Mouse (Mus musculus) midbrain, embryonic 11.5 days (tissue): ENCODE data around the gene Isg20l2. TPM values are rescaled to one million over a fixed set of nuclear protein-coding genes. Genes with fewer than 3 reads are reported as not detected.

Source experiments
- ATAC-seq: fragments of 200-750 bp; cut with Nextera tagmentation; 2 replicates; pipeline ENCODE4 v1.8.0; 2017; ENCODE audit warnings: moderate TSS enrichment, moderate library complexity; ENCODE audit not compliant: low FRiP score
- DNase-seq: peaks from one replicate; pipeline ENCODE4 v3.0.0; 2015; ENCODE audit warnings: low spot score; ENCODE audit errors: missing footprints
- H3K27ac ChIP-seq: fragments of 300-500 bp; sonication (generic); 2 replicates; pipeline ENCODE4 v1.5.1; 2014; ENCODE audit warnings: low read depth, low read length
- H3K27me3 ChIP-seq: fragments of 300-500 bp; sonication (generic); 2 replicates; pipeline ENCODE4 v1.6.1; 2014; ENCODE audit warnings: mild to moderate bottlenecking, low read length, moderate library complexity, mixed read lengths; ENCODE audit not compliant: control insufficient read depth, insufficient read depth
- H3K36me3 ChIP-seq: fragments of 300-500 bp; sonication (generic); 2 replicates; pipeline ENCODE4 v1.6.1; 2014; ENCODE audit warnings: mild to moderate bottlenecking, low read length, moderate library complexity, mixed read lengths; ENCODE audit not compliant: control insufficient read depth, insufficient read depth
- H3K4me1 ChIP-seq: fragments of 300-500 bp; sonication (generic); 2 replicates; pipeline ENCODE4 v1.6.1; 2014; ENCODE audit warnings: low read length; ENCODE audit not compliant: control insufficient read depth, insufficient read depth
- H3K4me2 ChIP-seq: fragments of 300-500 bp; sonication (generic); 2 replicates; pipeline ENCODE4 v1.6.1; 2014; ENCODE audit warnings: mild to moderate bottlenecking, moderate library complexity
- H3K4me3 ChIP-seq: fragments of 300-500 bp; sonication (generic); 2 replicates; pipeline ENCODE4 v1.5.1; 2014; ENCODE audit warnings: low read depth, low read length
- H3K9ac ChIP-seq: fragments of 300-500 bp; sonication (generic); 2 replicates; pipeline ENCODE4 v1.6.1; 2014; ENCODE audit warnings: low read length
- H3K9me3 ChIP-seq: fragments of 300-500 bp; sonication (generic); 2 replicates; pipeline ENCODE4 v1.6.1; 2016; ENCODE audit warnings: low read length; ENCODE audit not compliant: control insufficient read depth
- WGBS: fragments of 180-500 bp; shearing (Covaris S2); extraction: QIAGEN DNeasy Blood & Tissue Kit; methylation state at CpG from one replicate; pipeline ENCODE4 v1.1.7; 2014; 5-methylcytosine and 5-hydroxymethylcytosine counted together
- polyA plus RNA-seq: library from polyadenylated mRNA; unstranded; fragments of >200 nt; fragmentation: Nextera tagmentation; extraction: Ambion mirVana; gene quantifications from 2 replicates; pipeline ENCODE4 v1.2.1, GENCODE M21; 2014

The Isg20l2 gene
- polyA plus RNA-seq, 1 experiment from 2014 or later: 53.9 TPM

DNA sequence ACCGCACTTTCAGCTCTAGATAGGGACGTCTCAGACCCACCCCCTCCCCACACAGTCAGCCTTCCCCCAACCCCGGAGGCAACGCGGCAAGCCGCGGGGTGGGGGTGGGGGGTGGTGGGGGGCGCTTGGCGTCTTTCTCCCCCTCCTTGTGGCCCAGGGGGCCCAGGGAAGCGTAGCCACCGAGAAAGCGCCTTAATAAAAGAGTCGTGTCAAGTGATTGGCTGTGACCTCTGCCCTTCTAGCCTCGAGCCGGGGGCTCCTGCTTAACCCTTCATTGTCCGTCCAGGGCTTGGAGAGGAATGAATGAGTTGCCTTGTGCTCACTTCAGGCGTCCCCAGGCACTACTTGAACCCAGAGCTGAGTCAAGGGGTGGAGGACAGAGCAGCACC is 17.7 kb downstream of the Isg20l2 start:
- Histone ChIP-seq H3K9me3 (no peaks in the 10 kb centered on the region), H3K4me2 (peak overlapping the region; percentile 83), H3K27me3 (no peaks in the 10 kb centered on the region), H3K4me3 (peak overlapping the region; percentile 56), H3K27ac (peak overlapping the region; percentile 90), H3K4me1 (peaks cover 81% of the 10 kb centered on the region), H3K36me3 (no peaks in the 10 kb centered on the region), H3K9ac (peak overlapping the region; percentile 80)
- DNase-seq (peak; percentile 96), ATAC-seq (peak; percentile 50)
- WGBS: 1% methylated on average over 13 of the region's 17 CpGs

DNA sequence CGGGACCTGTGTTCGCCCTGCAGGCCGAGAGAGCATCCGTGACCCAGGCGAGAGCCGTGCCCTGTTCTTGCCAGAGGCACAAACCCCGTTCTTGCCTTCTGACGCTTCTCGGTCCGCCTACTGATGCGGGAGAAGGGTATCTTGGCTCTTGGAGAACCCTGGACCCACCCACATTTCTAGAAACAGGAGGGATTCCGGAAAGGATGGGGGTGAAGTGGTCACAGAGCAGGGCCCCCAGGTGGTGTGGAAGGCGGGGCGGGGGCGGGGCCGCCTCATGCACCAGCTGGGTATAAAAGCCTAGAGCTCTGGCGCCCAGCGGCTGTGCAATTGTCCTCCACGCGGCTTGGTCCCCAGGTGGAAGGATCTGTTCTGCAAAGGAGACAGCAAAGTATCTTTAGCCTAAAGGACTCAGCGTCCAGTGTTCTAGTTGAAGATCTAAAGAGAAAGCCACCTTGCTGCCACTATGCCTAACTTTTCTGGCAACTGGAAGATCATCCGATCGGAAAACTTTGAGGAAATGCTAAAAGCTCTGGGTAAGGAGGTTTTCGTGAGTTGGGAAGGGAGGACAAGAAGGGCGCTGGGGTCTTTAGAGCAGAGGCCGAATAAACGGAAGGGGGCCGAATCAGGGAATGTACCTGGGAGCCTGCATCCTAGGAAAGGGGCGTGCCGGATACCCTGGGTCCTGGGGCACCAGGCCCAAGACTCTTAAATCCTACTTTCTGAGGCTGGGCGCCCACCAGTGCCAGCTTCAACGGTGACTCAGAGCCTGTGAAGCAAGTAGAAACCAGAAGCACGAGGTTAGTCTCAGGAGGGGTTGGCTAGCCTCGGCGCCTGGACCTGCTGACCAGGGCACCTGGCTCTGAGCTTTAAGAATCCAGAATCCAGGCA is 18.5 kb downstream of the Isg20l2 start, which contains the start of gene Crabp2:
TSS of gene Crabp2 (plus strand) at position 289 of the 888 bp plus-strand sequence.
- Histone ChIP-seq H3K4me2 (peak within 1 kb of the TSS; percentile 83), H3K9me3 (no peaks in the 10 kb centered on the region), H3K4me3 (peak within 1 kb of the TSS; percentile 56), H3K27ac (peak within 1 kb of the TSS; percentile 90), H3K36me3 (no peaks in the 10 kb centered on the region), H3K27me3 (no peaks in the 10 kb centered on the region), H3K9ac (peak within 1 kb of the TSS; percentile 80), H3K4me1 (peaks cover 84% of the 10 kb centered on the region)
- ATAC-seq: peak; percentile 23
- under 1% methylated on average over 35 of the region's 35 CpGs for WGBS
- peak; percentile 96 for DNase-seq

DNA sequence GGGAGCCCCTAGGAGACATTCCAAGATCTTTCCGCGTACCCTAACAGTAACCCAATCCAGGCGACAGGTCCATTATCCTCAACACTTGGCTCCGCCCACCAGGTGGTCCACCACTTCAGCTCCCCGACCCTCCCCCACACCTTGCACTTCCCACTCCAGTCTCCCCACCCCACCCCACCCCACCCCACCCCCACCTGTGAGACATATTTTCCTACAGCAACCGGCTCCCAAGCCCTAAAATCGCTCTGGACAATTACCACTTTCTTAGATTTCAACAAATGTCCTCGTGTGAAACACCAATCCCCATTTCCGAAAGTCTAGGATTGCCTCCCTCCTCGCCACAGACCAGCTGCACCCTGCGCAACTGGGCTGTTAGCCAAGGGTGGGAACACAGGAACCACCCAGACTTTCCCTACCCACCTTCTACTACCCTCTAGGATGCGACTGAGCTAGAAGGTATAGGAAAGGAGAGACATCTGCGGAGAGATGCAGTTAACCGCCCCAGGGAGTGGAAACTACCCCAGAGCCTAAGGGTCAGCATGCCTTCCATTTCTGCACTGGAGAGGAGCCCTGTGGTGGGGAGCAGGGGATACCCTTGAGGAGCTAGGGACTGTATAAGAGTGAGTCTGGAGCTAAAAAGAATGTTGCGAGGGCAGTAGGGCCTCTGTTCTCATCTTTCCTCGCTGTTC is 19.3 kb downstream of the Isg20l2 start:
- no peaks in the 10 kb centered on the region for H3K27me3 ChIP-seq

DNA sequence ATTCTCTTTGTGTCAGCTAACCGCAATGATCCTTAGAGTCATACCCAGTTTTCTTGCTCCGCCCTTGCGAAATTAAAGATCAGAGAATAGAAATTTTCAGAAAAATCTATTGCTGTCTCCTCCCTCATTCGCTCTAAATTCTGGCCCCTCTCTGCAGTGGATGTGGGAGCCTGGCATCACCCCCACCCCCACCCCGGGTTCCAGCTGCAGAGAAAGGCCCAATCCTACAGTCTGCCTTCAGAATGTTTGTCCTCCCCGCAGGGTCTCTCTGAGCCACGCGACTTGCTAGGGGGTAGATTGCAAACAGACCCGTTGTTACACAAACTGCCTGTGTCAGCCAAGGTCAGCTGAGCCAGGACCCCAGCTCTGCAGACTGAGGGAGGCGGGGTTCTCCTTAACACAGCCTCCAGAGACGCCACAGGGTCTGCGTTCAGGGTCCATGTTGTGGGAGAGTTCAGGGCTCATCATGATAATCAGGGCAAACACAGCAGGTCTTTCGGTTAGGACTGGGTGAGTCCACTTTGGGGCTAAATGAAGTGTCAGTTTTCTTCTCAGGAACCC is 19.9 kb downstream of the Isg20l2 start:
- DNase-seq (peak; percentile 93), ATAC-seq (0 out of 2 replicates have a peak, but pooled peaks have one; percentile 15)
- Histone ChIP-seq H3K4me3 (peak overlapping the region; percentile 56), H3K36me3 (no peaks in the 10 kb centered on the region), H3K9me3 (no peaks in the 10 kb centered on the region), H3K9ac (peak overlapping the region; percentile 80), H3K27me3 (no peaks in the 10 kb centered on the region), H3K4me2 (peak overlapping the region; percentile 83), H3K27ac (peak overlapping the region; percentile 90), H3K4me1 (peaks cover 75% of the 10 kb centered on the region)
- WGBS: 2% methylated on average over 13 of the region's 13 CpGs

More for the DNA sequence above, 19.3 kb downstream of the Isg20l2 start:
- H3K9ac ChIP-seq: peak overlapping the region; percentile 80
- DNase-seq (peak; percentile 93), ATAC-seq (no peak)
- peak overlapping the region; percentile 83 for H3K4me2 ChIP-seq
- peak overlapping the region; percentile 90 for H3K27ac ChIP-seq
- WGBS: under 1% methylated on average over 16 of the region's 16 CpGs
- H3K9me3 ChIP-seq: no peaks in the 10 kb centered on the region
- H3K36me3 ChIP-seq: no peaks in the 10 kb centered on the region
- H3K4me3 ChIP-seq: peak overlapping the region; percentile 56
- H3K4me1 ChIP-seq: peaks cover 81% of the 10 kb centered on the region

DNA sequence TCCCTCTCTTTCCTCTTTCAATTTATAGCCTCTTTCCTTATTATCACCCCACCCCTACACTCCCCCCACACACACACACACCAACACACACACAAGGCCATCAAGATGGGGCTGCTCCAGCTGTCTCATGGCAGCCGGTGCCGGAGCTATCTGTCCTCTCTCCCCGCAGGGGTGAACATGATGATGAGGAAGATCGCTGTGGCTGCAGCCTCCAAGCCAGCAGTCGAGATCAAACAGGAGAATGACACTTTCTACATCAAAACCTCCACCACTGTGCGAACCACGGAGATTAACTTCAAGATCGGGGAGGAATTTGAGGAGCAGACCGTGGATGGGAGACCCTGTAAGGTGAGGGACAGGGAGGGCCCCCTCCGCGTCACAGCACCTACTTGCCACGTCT is 21.8 kb downstream of the Isg20l2 start:
- peak overlapping the region; percentile 83 for H3K4me2 ChIP-seq
- H3K9me3 ChIP-seq: no peaks in the 10 kb centered on the region
- peak overlapping the region; percentile 30 for H3K27ac ChIP-seq
- 16% methylated on average over 12 of the region's 12 CpGs for WGBS
- peak; percentile 85 for DNase-seq
- H3K27me3 ChIP-seq: no peaks in the 10 kb centered on the region
- H3K4me3 ChIP-seq: peak overlapping the region; percentile 56
- H3K36me3 ChIP-seq: no peaks in the 10 kb centered on the region
- H3K4me1 ChIP-seq: peaks cover 56% of the 10 kb centered on the region
- peak overlapping the region; percentile 49 for H3K9ac ChIP-seq
- ATAC-seq: no peak

DNA sequence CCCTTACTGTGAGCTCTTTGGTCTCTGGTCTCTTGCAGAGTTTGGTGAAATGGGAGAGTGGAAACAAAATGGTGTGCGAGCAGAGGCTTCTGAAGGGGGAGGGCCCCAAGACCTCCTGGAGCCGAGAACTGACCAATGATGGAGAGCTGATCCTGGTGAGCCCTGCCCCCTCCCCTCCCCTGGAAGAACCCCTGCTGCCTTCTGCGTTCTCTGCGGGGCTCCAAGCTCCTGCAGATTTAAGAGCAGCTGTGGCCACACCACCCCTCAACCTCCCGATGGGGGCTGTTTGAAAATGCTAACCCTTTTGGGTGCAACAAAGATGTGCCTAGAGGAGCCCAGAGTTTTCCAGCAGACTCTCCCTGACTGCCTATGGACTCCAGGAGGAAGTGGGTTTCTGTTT is 22.3 kb downstream of the Isg20l2 start:
- Histone ChIP-seq H3K4me1 (peaks cover 51% of the 10 kb centered on the region), H3K27me3 (no peaks in the 10 kb centered on the region), H3K4me2 (peak overlapping the region; percentile 83), H3K4me3 (peak overlapping the region; percentile 56), H3K36me3 (no peaks in the 10 kb centered on the region), H3K9ac (peak overlapping the region; percentile 49), H3K9me3 (no peaks in the 10 kb centered on the region), H3K27ac (peak overlapping the region; percentile 30; the same call in 1 of the 2 replicates)
- 4% methylated on average over 5 of the region's 5 CpGs for WGBS
- ATAC-seq (peak; percentile 41), DNase-seq (peak; percentile 88)

DNA sequence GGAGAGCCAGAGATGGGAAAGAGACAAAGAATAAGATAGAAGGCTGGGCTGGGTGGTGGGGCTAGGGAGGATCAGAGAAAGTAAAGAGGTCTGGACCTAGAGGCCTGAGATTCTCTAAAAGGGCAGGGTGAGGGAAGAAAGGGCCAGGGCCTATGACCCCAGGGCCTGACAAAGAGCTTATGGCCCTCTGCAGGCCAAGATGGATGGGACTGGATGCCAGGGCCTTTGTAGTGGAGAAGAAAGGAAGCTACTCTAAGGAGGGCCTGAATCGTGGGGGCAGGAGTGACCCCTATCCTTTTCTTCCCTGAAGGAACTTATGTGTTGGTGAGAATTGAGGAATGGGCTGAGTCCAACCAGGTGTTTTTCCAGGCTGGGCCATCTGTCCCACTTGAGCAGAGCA is 27.9 kb downstream of the Isg20l2 start:
- Histone ChIP-seq H3K27ac (no peak overlapping the region), H3K9ac (no peak overlapping the region; the same call in 1 of the 2 replicates), H3K9me3 (no peaks in the 10 kb centered on the region)

DNA sequence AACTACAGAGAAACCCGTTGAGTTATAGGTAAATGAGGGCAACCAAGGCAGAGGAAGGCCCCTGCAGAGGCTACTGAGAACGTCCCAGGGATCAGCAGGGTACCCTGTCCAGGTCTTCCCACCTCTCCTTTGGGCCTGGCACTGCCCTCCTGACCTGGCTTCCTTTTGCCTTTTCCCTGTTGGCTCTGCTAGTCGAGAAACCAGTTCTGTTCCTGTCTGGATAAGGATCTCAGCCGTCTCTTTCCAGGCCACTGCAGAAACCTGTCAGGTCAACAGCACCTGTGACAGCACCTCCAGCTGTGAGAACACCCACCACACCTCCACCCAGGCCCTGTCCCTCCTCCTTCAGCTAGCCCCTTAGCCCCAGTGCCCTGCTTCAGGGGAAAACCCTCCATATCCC is 28.4 kb downstream of the Isg20l2 start:
- peaks cover 23% of the 10 kb centered on the region for H3K4me1 ChIP-seq
- H3K9me3 ChIP-seq: no peaks in the 10 kb centered on the region
- no peak overlapping the region for H3K4me2 ChIP-seq
- no peak overlapping the region for H3K4me3 ChIP-seq
- no peaks in the 10 kb centered on the region for H3K27me3 ChIP-seq
- no peak overlapping the region for H3K27ac ChIP-seq
- H3K9ac ChIP-seq: no peak overlapping the region; the same call in 1 of the 2 replicates
- ATAC-seq (no peak), DNase-seq (no peak)
- WGBS: 37% methylated on average over 4 of the region's 4 CpGs
- no peaks in the 10 kb centered on the region for H3K36me3 ChIP-seq

More for the DNA sequence above, 27.9 kb downstream of the Isg20l2 start:
- no peak overlapping the region for H3K4me3 ChIP-seq
- no peaks in the 10 kb centered on the region for H3K27me3 ChIP-seq
- H3K36me3 ChIP-seq: no peaks in the 10 kb centered on the region
- peak; percentile 85 for DNase-seq
- no peak overlapping the region for H3K4me2 ChIP-seq
- WGBS: 0% methylated on average over 1 of the region's 1 CpGs
- H3K4me1 ChIP-seq: peaks cover 25% of the 10 kb centered on the region
- no peak for ATAC-seq
